Mouse (Mus musculus): ENCODE data around the gene Mme.

DNA sequence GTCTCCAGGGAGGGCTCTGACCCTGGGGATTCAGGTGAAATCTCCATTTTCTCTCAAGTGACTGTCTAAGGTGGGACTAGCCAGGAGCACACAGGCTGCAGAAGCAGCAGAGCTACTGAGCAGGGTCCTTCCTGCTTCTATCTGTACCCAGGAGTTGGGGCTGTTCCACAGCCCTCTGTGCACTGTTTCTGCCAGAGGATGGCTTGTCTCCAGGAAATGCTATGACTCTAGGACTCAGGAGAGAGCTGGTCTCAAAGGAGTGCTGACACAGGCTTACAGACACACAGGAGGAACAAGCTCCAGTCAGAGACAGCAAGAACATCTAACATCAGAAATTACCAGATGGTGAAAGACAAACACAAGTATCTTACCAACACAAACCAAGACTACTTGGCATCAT, 176.4 kb downstream of the Mme start:
- no peak for TF ChIP-seq GATA1 (IDR thresholded peaks at IDR 0.05; ENCODE audit: borderline replicate concordance, low read length)
- TF ChIP-seq FLI1 (IDR thresholded peaks at IDR 0.05; ENCODE audit: low read length), result no peak

Measured in megakaryocyte, embryonic 14.5 days (primary cell).